Mouse (Mus musculus) urinary bladder, adult 18-20 months (tissue): ENCODE measurements around the gene Dixdc1.
A peak's percentile ranks its signal among the peaks of the same experiment; 100 is the strongest.

Experiments
- DNase-seq, 2 experiments: peaks; one replicate each; pipeline ENCODE4 v3.0.0; 2022; ENCODE audit warnings: low spot score in 2 of 2, mixed read lengths in 2 of 2

Gene Dixdc1

GRCm38 (mm10) chr9:50738914-50739870, at the start of gene Dixdc1:
Gene Dixdc1 (minus strand): TSS chr9:50739517.
- DNase-seq = peak; percentile 93 to 97

- no peak for DNase-seq
These were observed 42.8 kb upstream of the Dixdc1 start for GRCm38 (mm10) chr9:50782155-50782554.

- DNase-seq = no peak
These were observed 36.9 kb upstream of the Dixdc1 start for GRCm38 (mm10) chr9:50776162-50776760.

- DNase-seq = peak in 1 of 2 experiments; percentile 30
These were observed 36.4 kb upstream of the Dixdc1 start for GRCm38 (mm10) chr9:50775662-50776126.

- peak; percentile 79 to 93 for DNase-seq
These were observed 35.8 kb upstream of the Dixdc1 start, which contains the start of the genes Alg9 and 1110032A03Rik for GRCm38 (mm10) chr9:50774991-50775612. Gene Alg9 (plus strand): TSS chr9:50775019. Gene 1110032A03Rik (minus strand): TSS chr9:50775520.

- no peak for DNase-seq
These were observed 34.7 kb upstream of the Dixdc1 start for GRCm38 (mm10) chr9:50774026-50774462.

- DNase-seq = no peak
These were observed 30.7 kb upstream of the Dixdc1 start for GRCm38 (mm10) chr9:50770011-50770410.

- DNase-seq = peak; percentile 94 to 96
These were observed 29.0 kb upstream of the Dixdc1 start, which contains the start of gene Fdxacb1 for GRCm38 (mm10) chr9:50768107-50769002. Gene Fdxacb1 (plus strand): TSS chr9:50768236.

- DNase-seq = no peak
These were observed 28.3 kb upstream of the Dixdc1 start for GRCm38 (mm10) chr9:50767531-50768106.

GRCm38 (mm10) chr9:50763331-50763730, 24.0 kb upstream of the Dixdc1 start:
- no peak for DNase-seq

GRCm38 (mm10) chr9:50761520-50762243, 22.4 kb upstream of the Dixdc1 start:
- no peak for DNase-seq

GRCm38 (mm10) chr9:50756711-50757110, 17.4 kb upstream of the Dixdc1 start:
- no peak for DNase-seq

- DNase-seq = no peak
These were observed 14.6 kb upstream of the Dixdc1 start for GRCm38 (mm10) chr9:50753947-50754346.

- DNase-seq = peak in 1 of 2 experiments; percentile 80
These were observed 13.7 kb upstream of the Dixdc1 start for GRCm38 (mm10) chr9:50752784-50753615.

GRCm38 (mm10) chr9:50752054-50752602, 12.8 kb upstream of the Dixdc1 start, which contains the start of gene Hspb2:
Gene Hspb2 (minus strand): TSS chr9:50752354.
- no peak for DNase-seq

- no peak for DNase-seq
These were observed 12.0 kb upstream of the Dixdc1 start, which contains the start of gene Cryab for GRCm38 (mm10) chr9:50751323-50751722. Gene Cryab (plus strand): TSS chr9:50751325.

GRCm38 (mm10) chr9:50750706-50751105, 11.4 kb upstream of the Dixdc1 start:
- DNase-seq = no peak

- peak; percentile 35 to 49 for DNase-seq
These were observed 6.9 kb upstream of the Dixdc1 start, which contains the start of gene 2310030G06Rik for GRCm38 (mm10) chr9:50746214-50746677. Gene 2310030G06Rik (minus strand): TSS chr9:50746536.
